Mouse (Mus musculus) kidney, postnatal 0 days (tissue): Measurements from ENCODE around the gene Arhgap23. TPM values are rescaled to one million over a fixed set of nuclear protein-coding genes. Genes with fewer than 3 reads are reported as not detected.
A peak's percentile ranks its signal among the peaks of the same experiment; 100 is the strongest.

Experiments used
- ATAC-seq: fragments of 200-750 bp; cut with Nextera tagmentation; replicated peaks from 2 replicates; pipeline ENCODE4 v1.8.0; 2017; ENCODE audit warnings: low read depth, moderate number of reproducible peaks, moderate TSS enrichment, moderate library complexity; ENCODE audit not compliant: low FRiP score
- DNase-seq: peaks from one replicate; pipeline ENCODE4 v3.0.0-alpha.2; 2016; ENCODE audit warnings: low spot score
- H3K27ac ChIP-seq: fragments of 300-500 bp; sonication (generic); 2 replicates; pipeline ENCODE4 v1.5.1; 2014; ENCODE audit warnings: mild to moderate bottlenecking
- H3K27me3 ChIP-seq: fragments of 300-500 bp; sonication (generic); 2 replicates; pipeline ENCODE4 v1.6.1; 2014; ENCODE audit warnings: low read length, mixed read lengths; ENCODE audit not compliant: insufficient read depth
- H3K36me3 ChIP-seq: fragments of 300-500 bp; sonication (generic); 2 replicates; pipeline ENCODE4 v1.6.1; 2014; ENCODE audit warnings: low read length, mixed read lengths; ENCODE audit not compliant: insufficient read depth
- H3K4me1 ChIP-seq: fragments of 300-500 bp; sonication (generic); replicated peaks from 2 replicates; pipeline ENCODE4 v1.6.1; 2014; ENCODE audit warnings: antibody characterized with exemption, low read length, mixed read lengths; ENCODE audit not compliant: insufficient read depth
- H3K4me2 ChIP-seq: fragments of 300-500 bp; sonication (generic); 2 replicates; pipeline ENCODE4 v1.6.1; 2014; ENCODE audit warnings: mild to moderate bottlenecking, low read length, moderate library complexity, mixed read lengths
- H3K4me3 ChIP-seq: fragments of 300-500 bp; sonication (generic); replicated peaks from 2 replicates; pipeline ENCODE4 v1.5.1; 2014; ENCODE audit warnings: low read depth, low read length
- H3K9ac ChIP-seq: fragments of 300-500 bp; sonication (generic); 2 replicates; pipeline ENCODE4 v1.6.1; 2014; ENCODE audit warnings: low read depth, low read length
- H3K9me3 ChIP-seq: fragments of 300-500 bp; sonication (generic); replicated peaks from 2 replicates; pipeline ENCODE4 v1.6.1; 2016; ENCODE audit warnings: low read length, inconsistent platforms, mixed read lengths
- CTCF ChIP-seq: IDR thresholded peaks from 2 replicates; pipeline ENCODE4 v1.5.1; 2016; ENCODE audit warnings: antibody characterized with exemption, low read depth, mild to moderate bottlenecking, moderate library complexity
- WGBS: fragments of 180-500 bp; shearing (Covaris S2); extraction: QIAGEN DNeasy Blood & Tissue Kit; methylation state at CpG from one replicate; pipeline ENCODE4 v1.1.7; 2014; 5-methylcytosine and 5-hydroxymethylcytosine counted together
- polyA plus RNA-seq: library from polyadenylated mRNA; unstranded; fragments of >200 nt; fragmentation: Nextera tagmentation; extraction: Ambion mirVana; gene quantifications from 2 replicates; pipeline ENCODE4 v1.2.1, GENCODE M21; 2015

Arhgap23 gene
- polyA plus RNA-seq, 1 experiment from 2014 or later, result 5.7 TPM

DNA sequence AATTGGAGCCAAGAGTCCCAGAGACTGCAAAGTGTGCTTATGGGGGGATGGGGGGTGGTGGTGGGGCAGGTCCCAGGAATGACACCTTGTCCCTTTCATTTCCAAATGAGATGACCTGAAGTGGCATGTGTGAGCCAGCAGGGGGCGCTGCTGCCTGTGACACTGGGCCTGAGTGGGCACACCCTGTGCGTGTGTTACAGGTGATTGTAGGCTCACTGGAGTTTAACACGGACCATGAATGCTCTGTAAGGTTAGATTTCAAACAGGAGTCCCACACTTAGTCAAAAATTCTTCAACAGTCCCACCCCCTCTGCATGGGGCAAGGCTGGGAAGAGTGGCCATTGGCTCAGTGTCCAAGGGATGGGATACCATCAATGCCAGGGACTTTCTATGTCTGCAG is 16.7 kb downstream of the Arhgap23 start:
- Histone ChIP-seq H3K9ac (no peak overlapping the region), H3K27me3 (no peaks in the 10 kb centered on the region), H3K36me3 (no peaks in the 10 kb centered on the region), H3K4me3 (no peak overlapping the region), H3K9me3 (no peaks in the 10 kb centered on the region), H3K27ac (no peak overlapping the region), H3K4me1 (peaks cover 25% of the 10 kb centered on the region), H3K4me2 (no peak overlapping the region)
- 9% methylated on average over 3 of the region's 3 CpGs for WGBS
- TF ChIP-seq CTCF, result peak; percentile 95
- DNase-seq, result peak; percentile 63
- ATAC-seq, result no peak

- no peak overlapping the region for H3K4me3 ChIP-seq
- H3K27ac ChIP-seq, result no peak overlapping the region
- H3K9ac ChIP-seq, result no peak overlapping the region
- no peaks in the 10 kb centered on the region for H3K36me3 ChIP-seq
- no peak overlapping the region for H3K4me2 ChIP-seq
- H3K9me3 ChIP-seq, result no peaks in the 10 kb centered on the region
- WGBS, result 71% methylated on average over 8 of the region's 8 CpGs
- peaks cover 34% of the 10 kb centered on the region for H3K4me1 ChIP-seq
- no peak for TF ChIP-seq CTCF
- ATAC-seq, result no peak
- no peak for DNase-seq
- no peaks in the 10 kb centered on the region for H3K27me3 ChIP-seq
Measured at GRCm38 (mm10) chr11:97432983-97433539, 17.7 kb downstream of the Arhgap23 start.

DNA sequence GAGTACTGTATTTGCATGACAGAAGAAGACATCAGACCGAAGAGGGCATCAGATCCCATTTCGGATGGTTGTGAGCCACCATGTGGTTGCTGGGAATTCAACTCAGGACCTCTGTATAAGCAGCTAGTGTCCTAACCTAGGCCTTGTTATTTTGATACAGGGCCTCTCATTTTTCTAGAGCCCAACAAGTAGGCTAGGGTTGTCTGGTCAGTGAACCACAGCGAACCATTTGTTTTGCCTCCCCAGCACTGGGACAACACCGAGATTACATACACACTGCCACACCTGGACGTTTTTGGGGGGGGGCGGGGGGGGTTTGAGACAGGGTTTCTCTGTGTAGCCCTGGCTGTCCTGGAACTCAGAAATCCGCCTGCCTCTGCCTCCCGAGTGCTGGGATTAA is 18.8 kb downstream of the Arhgap23 start:
- no peak overlapping the region for H3K27ac ChIP-seq
- TF ChIP-seq CTCF, result no peak
- H3K9me3 ChIP-seq, result no peaks in the 10 kb centered on the region
- no peaks in the 10 kb centered on the region for H3K27me3 ChIP-seq
- peaks cover 44% of the 10 kb centered on the region for H3K4me1 ChIP-seq
- H3K4me2 ChIP-seq, result no peak overlapping the region
- 71% methylated on average over 8 of the region's 8 CpGs for WGBS
- DNase-seq (no peak), ATAC-seq (no peak)
- no peak overlapping the region for H3K4me3 ChIP-seq
- no peaks in the 10 kb centered on the region for H3K36me3 ChIP-seq
- H3K9ac ChIP-seq, result no peak overlapping the region

- H3K27me3 ChIP-seq, result no peaks in the 10 kb centered on the region
- peak; percentile 80 for ATAC-seq
- H3K4me2 ChIP-seq, result peak overlapping the region; percentile 55
- peak overlapping the region; percentile 41; the same call in 1 of the 2 replicates for H3K9ac ChIP-seq
- H3K4me1 ChIP-seq, result peaks cover 52% of the 10 kb centered on the region
- peak; percentile 55 for TF ChIP-seq CTCF
- peak; percentile 96 for DNase-seq
- H3K4me3 ChIP-seq, result peak overlapping the region; percentile 27
- no peaks in the 10 kb centered on the region for H3K36me3 ChIP-seq
- WGBS, result 5% methylated on average over 15 of the region's 15 CpGs
- H3K27ac ChIP-seq, result peak overlapping the region; percentile 90
- H3K9me3 ChIP-seq, result no peaks in the 10 kb centered on the region
Measured at GRCm38 (mm10) chr11:97434704-97435454, 19.5 kb downstream of the Arhgap23 start.

- H3K9ac ChIP-seq, result peak overlapping the region; percentile 15; the same call in 1 of the 2 replicates
- WGBS, result 29% methylated on average over 13 of the region's 13 CpGs
Measured at GRCm38 (mm10) chr11:97435808-97436491, 20.6 kb downstream of the Arhgap23 start.

DNA sequence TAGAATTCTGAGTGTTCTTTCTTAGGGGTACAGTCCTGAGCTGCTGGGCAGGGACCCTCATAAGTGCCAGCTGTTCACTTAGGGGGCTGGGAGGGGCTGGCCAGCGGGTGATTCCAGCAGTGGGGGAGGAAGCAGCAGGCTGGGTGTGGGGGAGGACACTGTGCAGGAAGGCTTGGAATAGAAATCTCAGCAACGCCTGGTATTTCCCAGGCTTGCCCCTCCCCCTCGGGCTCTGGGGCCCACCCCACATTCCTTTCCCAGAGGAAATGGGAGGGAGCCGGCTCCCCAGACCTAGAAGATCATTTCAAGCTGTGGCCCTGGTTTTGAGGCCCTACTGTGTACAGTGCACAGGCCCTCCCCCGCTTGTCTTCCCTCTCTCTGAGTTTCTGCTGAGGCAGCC is 22.4 kb downstream of the Arhgap23 start:
- no peaks in the 10 kb centered on the region for H3K9me3 ChIP-seq
- no peak overlapping the region for H3K4me3 ChIP-seq
- TF ChIP-seq CTCF, result no peak
- H3K4me2 ChIP-seq, result peak overlapping the region; percentile 2; the same call in 1 of the 2 replicates
- peak; percentile 97 for DNase-seq
- H3K27ac ChIP-seq, result peak overlapping the region; percentile 90
- 7% methylated on average over 5 of the region's 5 CpGs for WGBS
- ATAC-seq, result peak; percentile 17; the same call in 1 of the 2 replicates
- peak overlapping the region; percentile 23; the same call in 1 of the 2 replicates for H3K9ac ChIP-seq
- H3K36me3 ChIP-seq, result no peaks in the 10 kb centered on the region
- H3K4me1 ChIP-seq, result peaks cover 76% of the 10 kb centered on the region
- H3K27me3 ChIP-seq, result no peaks in the 10 kb centered on the region

More at GRCm38 (mm10) chr11:97435808-97436491, 20.6 kb downstream of the Arhgap23 start:
- peaks cover 59% of the 10 kb centered on the region for H3K4me1 ChIP-seq
- no peak overlapping the region for H3K4me3 ChIP-seq
- no peak for TF ChIP-seq CTCF
- no peaks in the 10 kb centered on the region for H3K9me3 ChIP-seq
- no peaks in the 10 kb centered on the region for H3K36me3 ChIP-seq
- H3K4me2 ChIP-seq, result peak overlapping the region; percentile 55; the same call in 1 of the 2 replicates
- ATAC-seq, result peak; percentile 26
- H3K27ac ChIP-seq, result peak overlapping the region; percentile 90
- no peaks in the 10 kb centered on the region for H3K27me3 ChIP-seq
- no peak for DNase-seq
